Mouse (Mus musculus) brain, embryonic 14.5 days (tissue): ENCODE measurements around the gene Gm8947.

Source experiments
- CTCF ChIP-seq: fragments of 200-500 bp; IDR thresholded peaks from 2 replicates; pipeline ENCODE4 v1.5.1; 2012; ENCODE audit warnings: inconsistent platforms, mild to moderate bottlenecking, moderate library complexity, borderline replicate concordance; ENCODE audit not compliant: insufficient read depth, insufficient read length; ENCODE audit errors: extremely low read depth
- POLR2A ChIP-seq: fragments of 200-500 bp; IDR thresholded peaks from 2 replicates; pipeline ENCODE4 v1.6.1; 2012; ENCODE audit warnings: mild to moderate bottlenecking, inconsistent platforms, borderline replicate concordance; ENCODE audit not compliant: poor library complexity, insufficient read depth, insufficient read length, severe bottlenecking; ENCODE audit errors: extremely low read depth

- TF ChIP-seq CTCF (no peak), POLR2A (no peak)
These were observed 31.2 kb downstream of the Gm8947 start for GRCm38 (mm10) chr1:151223377-151223776.
